Mouse (Mus musculus) limb, embryonic 11.5 days (tissue): ENCODE results near the gene Fxyd5. TPM values are rescaled to one million over a fixed set of nuclear protein-coding genes. Genes with fewer than 3 reads are reported as not detected.

ENCODE experiments used
- ATAC-seq: fragments of 200-750 bp; cut with Nextera tagmentation; 2 replicates; pipeline ENCODE4 v1.8.0; 2017; ENCODE audit warnings: low read depth; ENCODE audit not compliant: insufficient number of reproducible peaks, low FRiP score, low TSS enrichment
- DNase-seq: peaks from one replicate; pipeline ENCODE4 v3.0.0-alpha.2; 2015; ENCODE audit warnings: low spot score
- H3K27ac ChIP-seq: fragments of 300-500 bp; sonication (generic); replicated peaks from 2 replicates; pipeline ENCODE4 v1.5.1; 2014; ENCODE audit warnings: low read depth, mild to moderate bottlenecking, low read length
- H3K27me3 ChIP-seq: fragments of 300-500 bp; sonication (generic); 2 replicates; pipeline ENCODE4 v1.6.1; 2014; ENCODE audit warnings: mild to moderate bottlenecking, low read length, mixed read lengths; ENCODE audit not compliant: control insufficient read depth, insufficient read depth
- H3K36me3 ChIP-seq: fragments of 300-500 bp; sonication (generic); 2 replicates; pipeline ENCODE4 v1.6.1; 2014; ENCODE audit warnings: mild to moderate bottlenecking, low read length, moderate library complexity, mixed read lengths; ENCODE audit not compliant: control insufficient read depth, insufficient read depth
- H3K4me1 ChIP-seq: fragments of 300-500 bp; sonication (generic); 2 replicates; pipeline ENCODE4 v1.6.1; 2014; ENCODE audit warnings: low read length, mixed read lengths; ENCODE audit not compliant: control insufficient read depth, insufficient read depth
- H3K4me2 ChIP-seq: fragments of 300-500 bp; sonication (generic); 2 replicates; pipeline ENCODE4 v1.6.1; 2014; ENCODE audit warnings: low read depth, mild to moderate bottlenecking, moderate library complexity; ENCODE audit not compliant: severe bottlenecking
- H3K4me3 ChIP-seq: fragments of 300-500 bp; sonication (generic); 2 replicates; pipeline ENCODE4 v1.5.1; 2014; ENCODE audit warnings: low read depth, low read length
- H3K9ac ChIP-seq: fragments of 300-500 bp; sonication (generic); 2 replicates; pipeline ENCODE4 v1.6.1; 2014; ENCODE audit warnings: mild to moderate bottlenecking, low read length
- H3K9me3 ChIP-seq: fragments of 300-500 bp; sonication (generic); 2 replicates; pipeline ENCODE4 v1.6.1; 2016; ENCODE audit warnings: low read length; ENCODE audit not compliant: control insufficient read depth
- WGBS: fragments of 180-500 bp; shearing (Covaris S2); extraction: QIAGEN DNeasy Blood & Tissue Kit; methylation state at CpG from one replicate; pipeline ENCODE4 v1.1.7; 2014; 5-methylcytosine and 5-hydroxymethylcytosine counted together
- polyA plus RNA-seq: library from polyadenylated mRNA; unstranded; fragments of >200 nt; fragmentation: Nextera tagmentation; extraction: Ambion mirVana; gene quantifications from 2 replicates; pipeline ENCODE4 v1.2.1, GENCODE M21; 2014

Fxyd5 gene
- polyA plus RNA-seq, 1 experiment from 2014 or later: 10.8 TPM

- Histone ChIP-seq H3K9ac (no peak overlapping the region), H3K27ac (no peak overlapping the region), H3K4me1 (no peaks in the 10 kb centered on the region), H3K27me3 (no peaks in the 10 kb centered on the region), H3K36me3 (no peaks in the 10 kb centered on the region), H3K4me2 (no peak overlapping the region), H3K4me3 (no peak overlapping the region), H3K9me3 (no peaks in the 10 kb centered on the region)
- no peak for ATAC-seq
- no peak for DNase-seq
- WGBS: 64% methylated on average over 11 of the region's 11 CpGs
Observed at GRCm38 (mm10) chr7:31034789-31035188, 7.5 kb downstream of the Fxyd5 start.

- Histone ChIP-seq H3K27ac (no peak overlapping the region), H3K4me1 (no peaks in the 10 kb centered on the region), H3K36me3 (no peaks in the 10 kb centered on the region), H3K9me3 (no peaks in the 10 kb centered on the region), H3K9ac (no peak overlapping the region), H3K27me3 (no peaks in the 10 kb centered on the region), H3K4me3 (no peak overlapping the region), H3K4me2 (no peak overlapping the region)
- DNase-seq (no peak), ATAC-seq (no peak)
- 74% methylated on average over 9 of the region's 9 CpGs for WGBS
Observed at GRCm38 (mm10) chr7:31033409-31034165, 8.7 kb downstream of the Fxyd5 start.

- no peak for DNase-seq
- 84% methylated on average over 7 of the region's 7 CpGs for WGBS
- Histone ChIP-seq H3K4me1 (no peaks in the 10 kb centered on the region), H3K9ac (no peak overlapping the region), H3K9me3 (no peaks in the 10 kb centered on the region), H3K27ac (no peak overlapping the region), H3K36me3 (no peaks in the 10 kb centered on the region), H3K4me2 (no peak overlapping the region), H3K27me3 (no peaks in the 10 kb centered on the region), H3K4me3 (no peak overlapping the region)
- no peak for ATAC-seq
Observed at GRCm38 (mm10) chr7:31031731-31032130, 10.6 kb downstream of the Fxyd5 start.

GRCm38 (mm10) chr7:31030717-31031116, 11.6 kb downstream of the Fxyd5 start:
- H3K9ac ChIP-seq: no peak overlapping the region
- H3K4me1 ChIP-seq: no peaks in the 10 kb centered on the region
- H3K4me2 ChIP-seq: no peak overlapping the region
- H3K27me3 ChIP-seq: no peaks in the 10 kb centered on the region
- DNase-seq: no peak
- no peak overlapping the region for H3K4me3 ChIP-seq
- no peak for ATAC-seq
- WGBS: 73% methylated on average over 2 of the region's 2 CpGs
- no peaks in the 10 kb centered on the region for H3K36me3 ChIP-seq
- no peaks in the 10 kb centered on the region for H3K9me3 ChIP-seq
- no peak overlapping the region for H3K27ac ChIP-seq

- Histone ChIP-seq H3K27me3 (no peaks in the 10 kb centered on the region), H3K4me1 (no peaks in the 10 kb centered on the region), H3K4me2 (no peak overlapping the region), H3K4me3 (no peak overlapping the region), H3K9me3 (no peaks in the 10 kb centered on the region), H3K27ac (no peak overlapping the region), H3K36me3 (no peaks in the 10 kb centered on the region), H3K9ac (no peak overlapping the region)
- DNase-seq: no peak
- ATAC-seq: no peak
- WGBS: 77% methylated on average over 8 of the region's 8 CpGs
Observed at GRCm38 (mm10) chr7:31028609-31029008, 13.7 kb downstream of the Fxyd5 start.

- Histone ChIP-seq H3K27me3 (no peaks in the 10 kb centered on the region), H3K4me2 (no peak overlapping the region), H3K4me3 (no peak overlapping the region), H3K4me1 (0 out of 2 replicates have a peak, but pooled peaks cover 4% of the 10 kb centered on the region), H3K36me3 (no peaks in the 10 kb centered on the region), H3K9me3 (no peaks in the 10 kb centered on the region), H3K27ac (no peak overlapping the region), H3K9ac (no peak overlapping the region)
- DNase-seq: no peak
- peak; percentile 65 for ATAC-seq
- 56% methylated on average over 10 of the region's 10 CpGs for WGBS
Observed at GRCm38 (mm10) chr7:31017104-31017901, 25.0 kb downstream of the Fxyd5 start.

- no peak overlapping the region for H3K4me3 ChIP-seq
- no peak overlapping the region for H3K27ac ChIP-seq
- WGBS: 81% methylated on average over 5 of the region's 5 CpGs
- H3K4me2 ChIP-seq: no peak overlapping the region
- H3K9ac ChIP-seq: no peak overlapping the region
- 0 out of 2 replicates have a peak, but pooled peaks cover 4% of the 10 kb centered on the region for H3K4me1 ChIP-seq
- no peaks in the 10 kb centered on the region for H3K36me3 ChIP-seq
- DNase-seq (no peak), ATAC-seq (no peak)
- no peaks in the 10 kb centered on the region for H3K9me3 ChIP-seq
- H3K27me3 ChIP-seq: no peaks in the 10 kb centered on the region
Observed at GRCm38 (mm10) chr7:31012971-31013370, 29.3 kb downstream of the Fxyd5 start.

- no peak overlapping the region for H3K4me2 ChIP-seq
- no peak overlapping the region for H3K27ac ChIP-seq
- no peak overlapping the region for H3K4me3 ChIP-seq
- WGBS: 14% methylated on average over 3 of the region's 3 CpGs
- H3K4me1 ChIP-seq: no peaks in the 10 kb centered on the region
- no peaks in the 10 kb centered on the region for H3K9me3 ChIP-seq
- no peak overlapping the region for H3K9ac ChIP-seq
- no peaks in the 10 kb centered on the region for H3K36me3 ChIP-seq
- no peaks in the 10 kb centered on the region for H3K27me3 ChIP-seq
- peak; percentile 67; the same call in 1 of the 2 replicates for ATAC-seq
- DNase-seq: peak; percentile 33
Observed at GRCm38 (mm10) chr7:31008889-31009288, 33.4 kb downstream of the Fxyd5 start.
